Mouse (Mus musculus) kidney, postnatal 0 days (tissue): ENCODE measurements around the gene Scrn1. TPM values are rescaled to one million over a fixed set of nuclear protein-coding genes. Genes with fewer than 3 reads are reported as not detected.

ENCODE experiments used
- ATAC-seq: fragments of 200-750 bp; cut with Nextera tagmentation; replicated peaks from 2 replicates; pipeline ENCODE4 v1.8.0; 2017; ENCODE audit warnings: low read depth, moderate number of reproducible peaks, moderate TSS enrichment, moderate library complexity; ENCODE audit not compliant: low FRiP score
- DNase-seq: peaks from one replicate; pipeline ENCODE4 v3.0.0-alpha.2; 2016; ENCODE audit warnings: low spot score
- H3K27ac ChIP-seq: fragments of 300-500 bp; sonication (generic); 2 replicates; pipeline ENCODE4 v1.5.1; 2014; ENCODE audit warnings: mild to moderate bottlenecking
- H3K27me3 ChIP-seq: fragments of 300-500 bp; sonication (generic); 2 replicates; pipeline ENCODE4 v1.6.1; 2014; ENCODE audit warnings: low read length, mixed read lengths; ENCODE audit not compliant: insufficient read depth
- H3K36me3 ChIP-seq: fragments of 300-500 bp; sonication (generic); 2 replicates; pipeline ENCODE4 v1.6.1; 2014; ENCODE audit warnings: low read length, mixed read lengths; ENCODE audit not compliant: insufficient read depth
- H3K4me1 ChIP-seq: fragments of 300-500 bp; sonication (generic); replicated peaks from 2 replicates; pipeline ENCODE4 v1.6.1; 2014; ENCODE audit warnings: antibody characterized with exemption, low read length, mixed read lengths; ENCODE audit not compliant: insufficient read depth
- H3K4me2 ChIP-seq: fragments of 300-500 bp; sonication (generic); 2 replicates; pipeline ENCODE4 v1.6.1; 2014; ENCODE audit warnings: mild to moderate bottlenecking, low read length, moderate library complexity, mixed read lengths
- H3K4me3 ChIP-seq: fragments of 300-500 bp; sonication (generic); replicated peaks from 2 replicates; pipeline ENCODE4 v1.5.1; 2014; ENCODE audit warnings: low read depth, low read length
- H3K9ac ChIP-seq: fragments of 300-500 bp; sonication (generic); 2 replicates; pipeline ENCODE4 v1.6.1; 2014; ENCODE audit warnings: low read depth, low read length
- H3K9me3 ChIP-seq: fragments of 300-500 bp; sonication (generic); replicated peaks from 2 replicates; pipeline ENCODE4 v1.6.1; 2016; ENCODE audit warnings: low read length, inconsistent platforms, mixed read lengths
- CTCF ChIP-seq: IDR thresholded peaks from 2 replicates; pipeline ENCODE4 v1.5.1; 2016; ENCODE audit warnings: antibody characterized with exemption, low read depth, mild to moderate bottlenecking, moderate library complexity
- WGBS: fragments of 180-500 bp; shearing (Covaris S2); extraction: QIAGEN DNeasy Blood & Tissue Kit; methylation state at CpG from one replicate; pipeline ENCODE4 v1.1.7; 2014; 5-methylcytosine and 5-hydroxymethylcytosine counted together
- polyA plus RNA-seq: library from polyadenylated mRNA; unstranded; fragments of >200 nt; fragmentation: Nextera tagmentation; extraction: Ambion mirVana; gene quantifications from 2 replicates; pipeline ENCODE4 v1.2.1, GENCODE M21; 2015

The Scrn1 gene
- polyA plus RNA-seq, 1 experiment from 2014 or later: 7.0 TPM

GRCm38 (mm10) chr6:54597208-54597607, 30.9 kb upstream of the Scrn1 start, which contains the start of gene Fkbp14:
Fkbp14 (minus strand) TSS chr6:54597308.
- H3K27me3 ChIP-seq: no peaks in the 10 kb centered on the region
- H3K4me2 ChIP-seq: peak within 1 kb of the TSS; percentile 94; the same call in 1 of the 2 replicates
- 73% methylated on average over 4 of the region's 4 CpGs for WGBS
- ATAC-seq (no peak), DNase-seq (no peak)
- H3K4me3 ChIP-seq: peak within 1 kb of the TSS; percentile 86; the same call in 1 of the 2 replicates
- H3K36me3 ChIP-seq: no peaks in the 10 kb centered on the region
- peak within 1 kb of the TSS; percentile 2; the same call in 1 of the 2 replicates for H3K9ac ChIP-seq
- peaks cover 21% of the 10 kb centered on the region for H3K4me1 ChIP-seq
- no peak within 1 kb of the TSS for H3K27ac ChIP-seq
- no peak for TF ChIP-seq CTCF
- no peaks in the 10 kb centered on the region for H3K9me3 ChIP-seq

DNA sequence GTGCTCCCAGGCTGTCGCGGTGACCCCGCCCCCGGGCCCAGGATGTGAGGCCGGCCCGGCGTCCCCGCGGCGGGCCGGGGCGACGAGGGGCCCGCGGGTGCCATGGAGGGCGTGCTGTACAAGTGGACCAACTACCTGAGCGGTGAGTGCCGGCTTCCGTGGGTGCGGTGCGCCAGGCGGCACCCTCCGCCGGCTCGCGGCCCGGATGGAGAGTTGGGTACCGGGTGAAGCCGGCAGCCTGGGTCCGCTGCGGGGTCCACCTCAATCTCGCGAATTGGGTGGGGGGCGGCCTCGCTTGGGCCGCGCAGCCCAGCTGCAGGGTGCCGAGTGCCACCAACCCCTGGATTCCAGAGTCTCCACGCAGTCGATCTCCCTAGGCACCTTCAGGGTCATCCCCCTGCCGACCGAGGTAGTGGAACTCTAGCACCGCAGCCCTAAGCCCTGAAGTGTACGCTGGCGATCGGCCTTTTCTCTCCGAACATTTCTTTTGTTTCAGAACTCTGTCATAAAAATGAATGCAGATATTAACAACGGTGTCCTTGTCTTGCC, 29.1 kb upstream of the Scrn1 start:
- Histone ChIP-seq H3K9ac (peak overlapping the region; percentile 85), H3K36me3 (no peaks in the 10 kb centered on the region), H3K9me3 (no peaks in the 10 kb centered on the region), H3K4me2 (peak overlapping the region; percentile 94), H3K4me3 (peak overlapping the region; percentile 86), H3K27me3 (no peaks in the 10 kb centered on the region), H3K4me1 (peaks cover 23% of the 10 kb centered on the region; the same call in 1 of the 2 replicates), H3K27ac (peak overlapping the region; percentile 85)
- no peak for ATAC-seq
- TF ChIP-seq CTCF: no peak
- under 1% methylated on average over 48 of the region's 48 CpGs for WGBS
- DNase-seq: no peak

DNA sequence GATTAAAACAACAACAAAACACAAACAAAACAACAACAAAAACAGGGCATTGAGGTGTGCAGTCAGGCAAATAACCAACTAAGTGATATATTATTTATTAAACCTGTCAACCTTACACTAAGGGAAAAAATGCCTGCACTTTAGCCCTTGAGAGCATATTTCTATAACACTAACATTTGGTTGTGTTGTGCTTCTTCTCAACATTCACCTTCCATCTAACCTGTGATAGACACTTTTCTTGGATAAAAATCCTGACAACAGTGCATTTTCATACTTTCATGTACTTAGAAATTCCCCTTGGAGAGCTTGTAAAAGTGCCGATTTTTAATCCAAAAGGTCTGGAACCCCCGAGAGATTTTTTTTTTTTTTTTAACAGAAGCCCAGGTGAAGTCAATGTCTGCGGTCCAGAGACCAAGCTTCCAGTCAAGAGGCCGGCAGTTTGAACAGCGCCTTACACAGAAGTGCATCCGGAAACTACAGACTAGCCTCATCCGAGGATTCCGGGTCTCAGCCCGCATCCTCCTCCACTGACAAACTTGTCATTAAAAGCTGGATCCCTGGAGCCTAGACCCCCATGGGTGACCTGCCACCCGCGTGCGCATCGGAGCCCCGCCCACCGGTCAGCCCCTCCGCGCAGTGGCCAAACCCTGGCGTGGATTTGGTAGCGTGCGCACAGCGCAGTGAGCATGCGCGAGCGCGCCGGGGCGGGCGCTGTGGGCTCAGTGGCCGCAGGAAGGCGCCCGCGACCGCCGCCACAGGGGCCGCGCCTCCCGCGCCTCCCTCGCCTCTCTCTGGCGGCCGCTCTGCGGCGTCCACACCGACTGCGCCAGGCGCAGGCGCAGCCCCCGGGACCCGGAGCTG, 28.4 kb upstream of the Scrn1 start, which contains the start of gene Plekha8:
Plekha8 (plus strand) TSS at position 643 of the 861 bp plus-strand sequence.
- ATAC-seq: peak; percentile 93

GRCm38 (mm10) chr6:54593766-54594468, 27.6 kb upstream of the Scrn1 start:
- peak overlapping the region; percentile 94 for H3K4me2 ChIP-seq
- 38% methylated on average over 8 of the region's 8 CpGs for WGBS
- no peak overlapping the region for H3K9ac ChIP-seq
- no peaks in the 10 kb centered on the region for H3K9me3 ChIP-seq
- no peaks in the 10 kb centered on the region for H3K27me3 ChIP-seq
- H3K4me3 ChIP-seq: peak overlapping the region; percentile 57; the same call in 1 of the 2 replicates
- no peak for DNase-seq
- H3K36me3 ChIP-seq: no peaks in the 10 kb centered on the region
- no peak for ATAC-seq
- peaks cover 23% of the 10 kb centered on the region; the same call in 1 of the 2 replicates for H3K4me1 ChIP-seq
- TF ChIP-seq CTCF: no peak
- H3K27ac ChIP-seq: peak overlapping the region; percentile 85

More for the DNA sequence above, 28.4 kb upstream of the Scrn1 start, which contains the start of gene Plekha8:
- TF ChIP-seq CTCF: no peak
- Histone ChIP-seq H3K9ac (peak within 1 kb of the TSS; percentile 85), H3K27ac (peak within 1 kb of the TSS; percentile 85), H3K9me3 (no peaks in the 10 kb centered on the region), H3K4me3 (peak within 1 kb of the TSS; percentile 86), H3K27me3 (no peaks in the 10 kb centered on the region), H3K4me2 (peak within 1 kb of the TSS; percentile 94), H3K4me1 (peaks cover 23% of the 10 kb centered on the region; the same call in 1 of the 2 replicates), H3K36me3 (no peaks in the 10 kb centered on the region)
- WGBS: under 1% methylated on average over 49 of the region's 49 CpGs
- DNase-seq: peak; percentile 93

- ATAC-seq (peak; percentile 81), DNase-seq (peak; percentile 98)
- Histone ChIP-seq H3K4me2 (peak overlapping the region; percentile 85), H3K4me3 (peak overlapping the region; percentile 57), H3K9me3 (no peaks in the 10 kb centered on the region), H3K27me3 (no peaks in the 10 kb centered on the region), H3K9ac (peak overlapping the region; percentile 48), H3K4me1 (peaks cover 23% of the 10 kb centered on the region; the same call in 1 of the 2 replicates), H3K36me3 (no peaks in the 10 kb centered on the region), H3K27ac (peak overlapping the region; percentile 85)
- under 1% methylated on average over 20 of the region's 20 CpGs for WGBS
- peak; percentile 27; the same call in 1 of the 2 replicates for TF ChIP-seq CTCF
Observed at GRCm38 (mm10) chr6:54592938-54593535, 26.7 kb upstream of the Scrn1 start.
